Mouse (Mus musculus) embryonic fibroblast, embryonic 13.5 days (primary cell): Measurements from ENCODE around the gene Ddx21.

ENCODE experiments used
- CTCF ChIP-seq: IDR thresholded peaks from 2 replicates; pipeline ENCODE4 v1.5.1; 2011; ENCODE audit warnings: mild to moderate bottlenecking, control low read depth, low read length, moderate library complexity, borderline replicate concordance; ENCODE audit not compliant: insufficient read depth
- POLR2A ChIP-seq: IDR thresholded peaks from 2 replicates; pipeline ENCODE4 v1.6.1; 2011; ENCODE audit warnings: low read depth, mild to moderate bottlenecking, control low read depth, low read length, moderate library complexity

- TF ChIP-seq POLR2A (no peak), CTCF (no peak)
These were observed 2.1 kb upstream of the Ddx21 start for GRCm38 (mm10) chr10:62604161-62604560.
